In genomic region chr15:61439623-61440170, GRCm38 (mm10) we compare ENCODE assay signal across 14 mouse cellular contexts.
DNase-seq lines count a peak whose midpoint lies in the region; ATAC-seq and TF ChIP-seq lines count a peak whose summit lies in the region.
"Had no signal": no experiment of that assay in that cellular context is flagged by ENCODE, and none has a peak within 500 bp of the region (broad histone marks: within the 10 kb centered on the region; RNA-seq: fewer than 3 reads in every experiment).

No protein-coding gene starts in this region.

- no peak overlapping the region for H3K4me3 ChIP-seq in intestine, postnatal 0 days (ENCODE audit: low read depth, low read length)
- H3K4me3 ChIP-seq in intestine, embryonic 16.5 days (ENCODE audit: low read length) = no peak overlapping the region
- H3K4me3 ChIP-seq in forebrain, embryonic 15.5 days = no peak overlapping the region
- H3K4me3 ChIP-seq: embryonic facial prominence, embryonic 12.5 days; forebrain, embryonic 10.5 days; megakaryocyte, embryonic 14.5 days had no signal

- H3K9ac ChIP-seq in intestine, postnatal 0 days (ENCODE audit: low read depth, low read length) = no peak overlapping the region
- no peak overlapping the region for H3K9ac ChIP-seq in intestine, embryonic 16.5 days (ENCODE audit: low read depth, low read length)
- H3K9ac ChIP-seq in forebrain, embryonic 15.5 days (replicated peaks) = no peak overlapping the region
- H3K9ac ChIP-seq: embryonic facial prominence, embryonic 12.5 days had no signal

- H3K27ac ChIP-seq in intestine, postnatal 0 days (ENCODE audit: low read depth, low read length) = no peak overlapping the region
- no peak overlapping the region for H3K27ac ChIP-seq in intestine, embryonic 16.5 days (ENCODE audit: low read length)
- H3K27ac ChIP-seq in forebrain, embryonic 15.5 days (replicated peaks) = no peak overlapping the region
- H3K27ac ChIP-seq: embryonic facial prominence, embryonic 12.5 days; forebrain, embryonic 10.5 days had no signal

- WGBS in intestine, postnatal 0 days = 88% methylated on average over 2 of the region's 2 CpGs
- WGBS in intestine, embryonic 16.5 days = 81% methylated on average over 2 of the region's 2 CpGs
- 85% methylated on average over 2 of the region's 2 CpGs for WGBS in forebrain, embryonic 15.5 days

- H3K9me3 ChIP-seq in intestine, postnatal 0 days (ENCODE audit: control insufficient read depth) = no peaks in the 10 kb centered on the region
- no peaks in the 10 kb centered on the region for H3K9me3 ChIP-seq in intestine, embryonic 16.5 days (ENCODE audit: control insufficient read depth, low read length)
- no peaks in the 10 kb centered on the region for H3K9me3 ChIP-seq in forebrain, embryonic 15.5 days
- H3K9me3 ChIP-seq: embryonic facial prominence, embryonic 12.5 days; forebrain, embryonic 10.5 days; megakaryocyte, embryonic 14.5 days had no signal

- H3K4me2 ChIP-seq in intestine, postnatal 0 days (replicated peaks; ENCODE audit: low read depth) = no peak overlapping the region
- no peak overlapping the region for H3K4me2 ChIP-seq in intestine, embryonic 16.5 days (ENCODE audit: low read depth, low read length)
- no peak overlapping the region for H3K4me2 ChIP-seq in forebrain, embryonic 15.5 days (replicated peaks)
- H3K4me2 ChIP-seq: embryonic facial prominence, embryonic 12.5 days; liver, embryonic 11.5 days had no signal

- POLR2A ChIA-PET in Patski (lab: Charles Lee) = no interaction called here

- in situ Hi-C loops in Patski (cut with MboI; ENCODE audit: low pct_unique_long_range_greater_than_20kb) = no loop called here

- H3K36me3 ChIP-seq in intestine, postnatal 0 days (ENCODE audit: control insufficient read depth, insufficient read depth) = no peaks in the 10 kb centered on the region
- H3K36me3 ChIP-seq in intestine, embryonic 16.5 days (ENCODE audit: control insufficient read depth, insufficient read depth, low read length) = no peaks in the 10 kb centered on the region
- no peaks in the 10 kb centered on the region for H3K36me3 ChIP-seq in forebrain, embryonic 15.5 days
- H3K36me3 ChIP-seq: embryonic facial prominence, embryonic 12.5 days; forebrain, embryonic 10.5 days had no signal

- CTCF ChIA-PET in Patski (lab: Charles Lee) = no interaction called here

- peak; percentile 48 for TF ChIP-seq CTCF in intestine, postnatal 0 days (IDR thresholded peaks at IDR 0.05; ENCODE audit: low read depth)
- TF ChIP-seq CTCF in Patski (IDR thresholded peaks at IDR 0.05) = peak; percentile 18

- DNase-seq in A20 (ENCODE audit: low read depth, low spot score) (peak; percentile 23), Patski (ENCODE audit: low read depth, low spot score) (no peak)
- peak; percentile 20 for DNase-seq in lung, postnatal 25 days (ENCODE audit: low spot score)
- DNase-seq in kidney, postnatal 4 days = no peak
- DNase-seq in left cerebral cortex, adult 18-20 months (ENCODE audit: low spot score in 2 of 2) = no peak
- DNase-seq: cerebellum, adult 9-11 months; kidney, adult 18-20 months had no signal

- H3K27me3 ChIP-seq in intestine, postnatal 0 days (replicated peaks; ENCODE audit: control insufficient read depth, insufficient read depth, low read length) = no peaks in the 10 kb centered on the region
- H3K27me3 ChIP-seq in intestine, embryonic 16.5 days (replicated peaks; ENCODE audit: control insufficient read depth, insufficient read depth, low read length) = no peaks in the 10 kb centered on the region
- no peaks in the 10 kb centered on the region for H3K27me3 ChIP-seq in Patski
- H3K27me3 ChIP-seq in forebrain, embryonic 15.5 days = no peaks in the 10 kb centered on the region
- H3K27me3 ChIP-seq: embryonic facial prominence, embryonic 12.5 days; megakaryocyte, embryonic 14.5 days had no signal

- ATAC-seq in intestine, postnatal 0 days = no peak
- ATAC-seq in intestine, embryonic 16.5 days = no peak
- no peak for ATAC-seq in Patski
- no peak for ATAC-seq in forebrain, embryonic 15.5 days (replicated peaks)

- no peaks in the 10 kb centered on the region for H3K4me1 ChIP-seq in intestine, postnatal 0 days (replicated peaks; ENCODE audit: control insufficient read depth, insufficient read depth, low read length)
- no peaks in the 10 kb centered on the region for H3K4me1 ChIP-seq in intestine, embryonic 16.5 days (ENCODE audit: control insufficient read depth, insufficient read depth, low read length)
- H3K4me1 ChIP-seq in forebrain, embryonic 15.5 days = no peaks in the 10 kb centered on the region
- H3K4me1 ChIP-seq: embryonic facial prominence, embryonic 12.5 days; forebrain, embryonic 10.5 days had no signal

Comparison
In these comparisons a context has a peak if more than half of its experiments do, and no peak if none do; other contexts are left out.
1. DNase-seq: peak in A20 (single experiment) and lung, postnatal 25 days (single experiment); none in Patski (single experiment), kidney, postnatal 4 days (0 of 2) and left cerebral cortex, adult 18-20 months (0 of 2).